Mouse (Mus musculus): ENCODE measurements around the gene Vax1. TPM values are rescaled to one million over a fixed set of nuclear protein-coding genes. Genes with fewer than 3 reads are reported as not detected.
A peak's percentile ranks its signal among the peaks of the same experiment; 100 is the strongest.

Vax1 gene
- polyA plus RNA-seq, 1 experiment from 2014 or later = not detected

DNA sequence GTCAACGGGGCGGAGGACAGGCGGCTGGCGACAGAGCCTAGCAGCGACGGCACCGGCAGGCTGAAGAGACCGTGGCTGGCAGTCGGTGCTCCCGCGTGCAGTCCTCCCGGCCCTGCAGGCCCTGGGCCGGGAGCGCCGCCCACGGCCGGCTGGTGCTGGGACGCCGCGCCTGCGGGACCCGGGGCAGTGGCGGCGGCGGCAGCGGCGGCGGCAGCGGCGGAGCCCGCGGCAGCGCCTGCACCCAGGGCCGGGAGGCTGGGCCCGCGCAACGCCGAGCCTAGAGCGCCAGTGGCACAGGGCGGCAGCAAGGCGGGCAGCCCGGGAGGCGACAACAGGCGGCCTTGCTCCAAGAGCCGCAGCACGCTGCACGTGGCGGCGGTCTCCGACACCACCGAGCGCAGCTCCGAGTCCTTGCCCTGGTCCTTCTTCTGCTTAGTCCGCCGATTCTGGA, 3.5 kb downstream of the Vax1 start:
- Histone ChIP-seq H3K36me3 (ENCODE audit: control insufficient read depth, insufficient read depth, low read length) (no peaks in the 10 kb centered on the region), H3K4me3 (ENCODE audit: low read depth, low read length) (peak overlapping the region; percentile 32), H3K27ac (ENCODE audit: low read depth) (no peak overlapping the region), H3K9ac (ENCODE audit: low read length) (no peak overlapping the region), H3K4me2 (ENCODE audit: low read length) (peak overlapping the region; percentile 52), H3K4me1 (replicated peaks; ENCODE audit: control insufficient read depth, insufficient read depth, low read length) (peaks cover 18% of the 10 kb centered on the region; the same call in 1 of the 2 replicates), H3K9me3 (ENCODE audit: control insufficient read depth, low read length) (no peaks in the 10 kb centered on the region), H3K27me3 (replicated peaks; ENCODE audit: control insufficient read depth, insufficient read depth, low read length) (peaks cover 100% of the 10 kb centered on the region)
- DNase-seq (ENCODE audit: low spot score) (peak; percentile 76), ATAC-seq (replicated peaks; ENCODE audit: low FRiP score, low TSS enrichment, low read depth) (no peak)
- under 1% methylated on average over 53 of the region's 55 CpGs for WGBS

DNA sequence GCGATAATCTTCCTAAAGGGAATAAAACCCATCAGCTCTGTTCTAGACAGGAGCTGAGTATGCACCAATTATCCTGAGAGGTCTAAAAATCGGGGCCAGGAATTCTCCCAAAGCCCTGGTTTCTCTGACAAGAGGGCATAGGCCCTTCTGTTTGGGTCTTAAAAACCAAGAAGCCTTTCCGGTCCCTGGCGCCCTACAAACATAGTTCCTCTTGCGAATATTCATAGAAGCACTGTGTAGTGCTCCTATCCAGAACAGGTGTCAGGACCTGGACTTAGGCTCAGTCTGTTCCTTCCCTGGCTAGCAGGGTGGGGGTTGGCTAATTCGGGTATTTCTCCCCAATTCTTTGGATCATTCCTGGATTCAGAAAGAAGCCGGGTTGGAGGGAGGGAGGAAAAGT, 4.3 kb downstream of the Vax1 start:
- H3K4me2 ChIP-seq (ENCODE audit: low read length) = no peak overlapping the region
- no peak overlapping the region for H3K27ac ChIP-seq (ENCODE audit: low read depth)
- 8% methylated on average over 7 of the region's 7 CpGs for WGBS
- H3K36me3 ChIP-seq (ENCODE audit: control insufficient read depth, insufficient read depth, low read length) = no peaks in the 10 kb centered on the region
- peaks cover 18% of the 10 kb centered on the region; the same call in 1 of the 2 replicates for H3K4me1 ChIP-seq (replicated peaks; ENCODE audit: control insufficient read depth, insufficient read depth, low read length)
- H3K9me3 ChIP-seq (ENCODE audit: control insufficient read depth, low read length) = no peaks in the 10 kb centered on the region
- no peak overlapping the region for H3K9ac ChIP-seq (ENCODE audit: low read length)
- ATAC-seq (replicated peaks; ENCODE audit: low FRiP score, low TSS enrichment, low read depth) (no peak), DNase-seq (ENCODE audit: low spot score) (peak; percentile 62)
- H3K27me3 ChIP-seq (replicated peaks; ENCODE audit: control insufficient read depth, insufficient read depth, low read length) = peaks cover 99% of the 10 kb centered on the region
- no peak overlapping the region for H3K4me3 ChIP-seq (ENCODE audit: low read depth, low read length)

DNA sequence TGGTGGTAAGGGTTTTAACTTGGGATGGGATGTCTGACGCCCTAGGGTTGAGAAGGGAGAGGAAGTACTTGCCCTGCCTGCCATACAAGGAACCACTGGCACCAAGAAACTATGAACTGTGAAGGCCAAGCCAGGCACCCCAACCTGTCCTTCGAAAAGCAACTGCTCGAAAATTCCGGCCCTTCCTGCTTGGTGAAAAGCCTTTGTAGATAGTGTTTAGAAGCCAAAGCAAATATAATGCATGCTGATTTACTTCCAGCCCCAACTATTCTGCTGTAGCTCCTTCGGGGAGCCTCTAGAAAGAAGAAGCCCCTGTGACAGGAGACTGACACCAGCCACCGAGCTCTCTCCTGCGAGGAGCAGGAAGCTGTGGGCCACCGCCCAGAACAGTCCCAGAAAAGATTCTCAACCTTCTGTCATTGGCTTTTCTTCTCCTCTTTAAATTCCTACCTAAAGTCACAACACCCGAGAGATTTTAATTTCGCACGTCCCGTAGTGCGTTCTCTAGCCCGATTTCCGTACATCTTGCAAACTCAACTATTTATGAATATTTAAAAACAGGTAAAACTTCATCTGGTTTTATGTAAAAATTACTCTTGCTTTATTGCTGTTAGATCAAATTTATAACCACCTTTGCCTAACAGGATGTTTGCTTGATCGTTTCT, 4.8 kb downstream of the Vax1 start:
- Histone ChIP-seq H3K9ac (ENCODE audit: low read length) (no peak overlapping the region), H3K4me3 (ENCODE audit: low read depth, low read length) (no peak overlapping the region), H3K9me3 (ENCODE audit: control insufficient read depth, low read length) (no peaks in the 10 kb centered on the region), H3K27me3 (replicated peaks; ENCODE audit: control insufficient read depth, insufficient read depth, low read length) (peaks cover 94% of the 10 kb centered on the region), H3K4me1 (replicated peaks; ENCODE audit: control insufficient read depth, insufficient read depth, low read length) (peaks cover 15% of the 10 kb centered on the region; the same call in 1 of the 2 replicates), H3K36me3 (ENCODE audit: control insufficient read depth, insufficient read depth, low read length) (no peaks in the 10 kb centered on the region), H3K27ac (ENCODE audit: low read depth) (no peak overlapping the region), H3K4me2 (ENCODE audit: low read length) (no peak overlapping the region)
- peak; percentile 69 for DNase-seq (ENCODE audit: low spot score)
- ATAC-seq (replicated peaks; ENCODE audit: low FRiP score, low TSS enrichment, low read depth) = no peak
- WGBS = 8% methylated on average over 16 of the region's 16 CpGs

DNA sequence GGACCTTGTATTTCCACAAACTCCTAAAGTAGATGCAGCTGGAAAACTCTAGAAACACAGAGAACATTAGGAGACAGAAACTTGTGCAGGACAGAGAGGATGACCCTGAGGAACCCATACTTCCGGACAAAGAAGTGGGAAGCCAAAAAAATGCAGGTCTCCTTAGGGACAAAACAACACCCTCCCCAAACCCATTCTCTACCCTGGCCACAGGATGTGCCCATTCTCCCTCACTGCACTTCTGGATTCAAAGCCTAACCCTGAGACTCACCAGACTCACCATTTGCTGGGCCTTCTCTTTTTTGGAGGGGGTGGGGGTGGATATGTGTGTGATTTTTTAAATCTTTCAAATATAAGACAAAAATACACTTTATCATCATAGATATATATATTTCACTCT, 5.7 kb downstream of the Vax1 start:
- 16% methylated on average over 1 of the region's 1 CpGs for WGBS
- Histone ChIP-seq H3K36me3 (ENCODE audit: control insufficient read depth, insufficient read depth, low read length) (no peaks in the 10 kb centered on the region), H3K4me3 (ENCODE audit: low read depth, low read length) (no peak overlapping the region)

DNA sequence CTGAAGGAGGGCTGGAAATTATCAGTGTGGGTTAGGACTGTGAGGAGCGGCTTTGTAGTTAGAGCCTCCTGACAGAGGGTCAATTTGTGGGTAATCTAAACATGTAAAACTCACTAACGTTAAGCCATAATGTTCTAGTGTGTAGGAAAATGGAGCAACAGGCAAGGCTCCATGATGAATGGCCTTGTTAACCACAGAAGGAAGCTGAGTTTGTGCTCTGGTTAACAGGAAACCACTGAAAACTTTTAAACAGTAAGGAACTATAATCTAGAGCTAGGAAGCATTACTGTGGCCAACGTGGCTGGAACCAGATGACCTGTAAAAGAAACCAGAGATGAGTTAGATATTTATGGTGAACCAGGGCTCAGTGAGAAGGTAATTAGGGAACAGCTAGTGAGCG, 13.2 kb downstream of the Vax1 start:
- WGBS = 30% methylated on average over 4 of the region's 4 CpGs
- no peak for ATAC-seq (replicated peaks; ENCODE audit: low FRiP score, low TSS enrichment, low read depth)

More for the DNA sequence above, 5.7 kb downstream of the Vax1 start:
- ATAC-seq (replicated peaks; ENCODE audit: low FRiP score, low TSS enrichment, low read depth) (no peak), DNase-seq (ENCODE audit: low spot score) (no peak)
- H3K27ac ChIP-seq (ENCODE audit: low read depth) = no peak overlapping the region
- no peak overlapping the region for H3K9ac ChIP-seq (ENCODE audit: low read length)
- no peak overlapping the region for H3K4me2 ChIP-seq (ENCODE audit: low read length)
- H3K4me1 ChIP-seq (replicated peaks; ENCODE audit: control insufficient read depth, insufficient read depth, low read length) = peaks cover 9% of the 10 kb centered on the region; the same call in 1 of the 2 replicates
- peaks cover 91% of the 10 kb centered on the region for H3K27me3 ChIP-seq (replicated peaks; ENCODE audit: control insufficient read depth, insufficient read depth, low read length)
- H3K9me3 ChIP-seq (ENCODE audit: control insufficient read depth, low read length) = no peaks in the 10 kb centered on the region

DNA sequence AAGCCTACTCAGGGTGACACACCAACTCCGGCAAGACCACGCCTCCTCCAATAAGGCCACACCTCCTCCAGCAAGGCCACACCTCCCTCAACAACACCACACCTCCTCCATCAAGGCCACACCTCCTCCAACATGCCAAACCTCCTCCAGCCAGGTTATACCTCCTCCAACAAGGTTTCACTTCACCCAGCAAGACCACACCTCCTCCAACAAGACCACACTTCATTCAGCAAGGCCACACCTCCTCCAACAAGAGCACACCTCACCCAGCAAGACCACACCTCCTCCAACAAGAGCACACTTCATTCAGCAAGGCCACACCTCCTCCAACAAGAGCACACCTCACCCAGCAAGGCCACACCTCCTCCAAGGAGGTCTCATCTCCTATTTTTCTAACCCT, 15.7 kb downstream of the Vax1 start:
- WGBS = 100% methylated on average over 2 of the region's 2 CpGs

More for the DNA sequence above, 13.2 kb downstream of the Vax1 start:
- Histone ChIP-seq H3K9ac (ENCODE audit: low read length) (no peak overlapping the region), H3K27me3 (replicated peaks; ENCODE audit: control insufficient read depth, insufficient read depth, low read length) (peaks cover 20% of the 10 kb centered on the region), H3K9me3 (ENCODE audit: control insufficient read depth, low read length) (no peaks in the 10 kb centered on the region), H3K4me3 (ENCODE audit: low read depth, low read length) (no peak overlapping the region), H3K4me2 (ENCODE audit: low read length) (no peak overlapping the region), H3K4me1 (replicated peaks; ENCODE audit: control insufficient read depth, insufficient read depth, low read length) (no peaks in the 10 kb centered on the region), H3K27ac (ENCODE audit: low read depth) (no peak overlapping the region), H3K36me3 (ENCODE audit: control insufficient read depth, insufficient read depth, low read length) (no peaks in the 10 kb centered on the region)
- DNase-seq (ENCODE audit: low spot score) = no peak

DNA sequence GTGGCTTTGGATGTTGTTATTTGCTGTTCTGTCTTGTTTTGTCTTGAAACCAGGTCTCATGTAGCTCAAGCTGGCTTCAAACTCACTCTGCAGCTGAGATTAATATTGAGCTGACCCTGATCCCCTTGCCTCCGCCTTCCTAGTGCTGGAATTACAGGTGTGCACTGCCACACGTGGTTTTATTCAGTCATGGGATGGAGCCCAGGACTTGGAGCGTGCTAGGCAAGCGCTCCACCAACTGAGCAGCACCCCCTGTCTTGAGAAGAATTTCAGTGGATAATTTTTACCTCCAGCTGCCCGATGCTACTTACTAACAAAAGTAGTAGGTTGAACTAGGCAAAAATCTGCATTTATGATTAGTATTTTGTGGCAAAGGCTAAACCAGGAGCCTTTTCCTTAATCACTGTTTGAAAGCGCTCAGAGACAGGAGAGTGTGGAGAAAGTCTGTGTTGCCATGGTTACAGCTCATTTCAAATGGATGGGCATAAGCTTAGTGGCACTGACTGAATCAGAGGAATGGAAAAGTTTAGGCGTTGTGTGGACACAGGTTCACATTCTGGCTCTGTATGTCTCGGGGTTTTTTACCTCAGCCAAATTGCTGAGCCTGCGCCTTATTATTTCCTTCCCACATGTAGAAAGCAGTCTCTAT, 24.2 kb downstream of the Vax1 start:
- no peak for DNase-seq (ENCODE audit: low spot score)
- no peaks in the 10 kb centered on the region for H3K27me3 ChIP-seq (replicated peaks; ENCODE audit: control insufficient read depth, insufficient read depth, low read length)
- no peak overlapping the region for H3K4me2 ChIP-seq (ENCODE audit: low read length)
- no peak overlapping the region for H3K9ac ChIP-seq (ENCODE audit: low read length)
- H3K4me3 ChIP-seq (ENCODE audit: low read depth, low read length) = no peak overlapping the region
- H3K4me1 ChIP-seq (replicated peaks; ENCODE audit: control insufficient read depth, insufficient read depth, low read length) = no peaks in the 10 kb centered on the region
- no peaks in the 10 kb centered on the region for H3K9me3 ChIP-seq (ENCODE audit: control insufficient read depth, low read length)
- no peaks in the 10 kb centered on the region for H3K36me3 ChIP-seq (ENCODE audit: control insufficient read depth, insufficient read depth, low read length)
- ATAC-seq (replicated peaks; ENCODE audit: low FRiP score, low TSS enrichment, low read depth) = no peak
- H3K27ac ChIP-seq (ENCODE audit: low read depth) = no peak overlapping the region
- 64% methylated on average over 9 of the region's 9 CpGs for WGBS

More for the DNA sequence above, 15.7 kb downstream of the Vax1 start:
- no peak overlapping the region for H3K4me2 ChIP-seq (ENCODE audit: low read length)
- no peaks in the 10 kb centered on the region for H3K36me3 ChIP-seq (ENCODE audit: control insufficient read depth, insufficient read depth, low read length)
- H3K27ac ChIP-seq (ENCODE audit: low read depth) = no peak overlapping the region
- no peak overlapping the region for H3K4me3 ChIP-seq (ENCODE audit: low read depth, low read length)
- H3K9ac ChIP-seq (ENCODE audit: low read length) = no peak overlapping the region
- no peak for ATAC-seq (replicated peaks; ENCODE audit: low FRiP score, low TSS enrichment, low read depth)
- peaks cover 4% of the 10 kb centered on the region; the same call in 1 of the 2 replicates for H3K27me3 ChIP-seq (replicated peaks; ENCODE audit: control insufficient read depth, insufficient read depth, low read length)
- no peak for DNase-seq (ENCODE audit: low spot score)
- no peaks in the 10 kb centered on the region for H3K9me3 ChIP-seq (ENCODE audit: control insufficient read depth, low read length)
- no peaks in the 10 kb centered on the region for H3K4me1 ChIP-seq (replicated peaks; ENCODE audit: control insufficient read depth, insufficient read depth, low read length)

DNA sequence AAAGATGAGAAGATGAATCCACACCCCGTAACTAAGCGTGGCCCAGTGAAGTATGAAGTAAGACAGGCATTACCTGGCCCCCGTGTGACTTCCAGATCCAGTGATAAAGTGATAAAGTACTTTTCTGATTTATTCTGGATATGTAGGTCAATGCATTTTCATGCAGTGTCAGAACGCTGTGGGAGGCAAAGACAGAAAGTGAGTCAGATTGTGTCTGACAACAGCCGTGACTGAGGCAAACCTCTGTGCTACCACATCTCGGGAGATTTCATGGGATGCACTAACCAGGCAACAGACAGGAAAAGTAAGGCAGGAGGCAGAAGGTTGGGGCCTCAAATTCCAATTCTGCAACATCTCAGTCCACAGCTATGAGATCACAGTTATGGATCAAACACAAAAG, 24.8 kb downstream of the Vax1 start:
- Histone ChIP-seq H3K4me1 (replicated peaks; ENCODE audit: control insufficient read depth, insufficient read depth, low read length) (no peaks in the 10 kb centered on the region), H3K4me3 (ENCODE audit: low read depth, low read length) (no peak overlapping the region), H3K27me3 (replicated peaks; ENCODE audit: control insufficient read depth, insufficient read depth, low read length) (no peaks in the 10 kb centered on the region), H3K9me3 (ENCODE audit: control insufficient read depth, low read length) (no peaks in the 10 kb centered on the region), H3K4me2 (ENCODE audit: low read length) (no peak overlapping the region), H3K9ac (ENCODE audit: low read length) (no peak overlapping the region), H3K27ac (ENCODE audit: low read depth) (no peak overlapping the region), H3K36me3 (ENCODE audit: control insufficient read depth, insufficient read depth, low read length) (no peaks in the 10 kb centered on the region)
- no peak for DNase-seq (ENCODE audit: low spot score)
- 77% methylated on average over 6 of the region's 6 CpGs for WGBS
- no peak for ATAC-seq (replicated peaks; ENCODE audit: low FRiP score, low TSS enrichment, low read depth)
